ENCODE assay signal across 8 mouse cellular contexts in the genomic region with DNA sequence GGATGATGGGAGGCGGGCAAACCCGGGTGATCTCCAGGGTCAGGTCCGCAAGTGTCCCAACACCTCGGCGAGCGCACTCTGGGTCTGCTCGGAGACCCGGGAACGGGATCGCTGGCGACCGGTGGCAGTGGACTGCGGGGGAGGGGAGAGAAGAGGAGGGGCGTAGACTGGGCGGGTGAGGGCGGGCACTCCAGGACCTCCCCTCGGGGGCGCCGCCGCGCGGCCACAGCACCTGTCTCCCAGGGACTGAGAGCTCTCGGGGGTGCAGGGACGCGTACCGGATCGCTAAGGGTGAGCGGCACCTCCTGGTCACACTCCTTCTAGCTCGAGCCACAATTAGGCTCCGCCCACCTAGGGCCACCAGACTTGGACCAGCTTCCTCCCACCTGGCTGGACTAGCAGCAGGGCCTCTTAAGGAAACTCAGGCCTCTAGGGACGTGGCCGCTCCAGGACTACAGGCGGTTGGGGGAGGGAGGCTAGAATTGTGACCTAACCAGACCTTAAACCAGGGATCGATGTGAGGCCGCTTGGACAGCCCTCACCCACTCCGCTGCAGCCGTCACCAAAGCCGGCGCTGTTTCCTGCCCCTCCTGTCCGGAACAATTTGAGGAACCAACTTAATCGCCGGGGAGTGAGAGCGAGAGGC. TPM values are rescaled to one million over a fixed set of nuclear protein-coding genes. Genes with fewer than 3 reads are reported as not detected.
DNase-seq lines count a peak whose midpoint lies in the region; ATAC-seq and TF ChIP-seq lines count a peak whose summit lies in the region.

Gene Cmtm8, minus strand, starts transcription at position 140 of the 646 bp plus-strand sequence.

- peak within 1 kb of the TSS; percentile 41 for H3K9ac ChIP-seq in embryonic facial prominence, embryonic 15.5 days
- peak within 1 kb of the TSS; percentile 84 for H3K9ac ChIP-seq in heart, embryonic 13.5 days
- H3K9ac ChIP-seq in kidney, embryonic 16.5 days (replicated peaks; ENCODE audit: low read length) = peak within 1 kb of the TSS; percentile 78
- H3K9ac ChIP-seq in liver, postnatal 0 days (replicated peaks) = peak within 1 kb of the TSS; percentile 77
- H3K9ac ChIP-seq in neural tube, embryonic 11.5 days (ENCODE audit: low read length) = peak within 1 kb of the TSS; percentile 63
- peak within 1 kb of the TSS; percentile 69 for H3K9ac ChIP-seq in stomach, postnatal 0 days (ENCODE audit: low read length)

- H3K4me3 ChIP-seq in embryonic facial prominence, embryonic 15.5 days (replicated peaks) = peak within 1 kb of the TSS; percentile 68
- peak within 1 kb of the TSS; percentile 78 for H3K4me3 ChIP-seq in heart, embryonic 13.5 days
- H3K4me3 ChIP-seq in kidney, embryonic 16.5 days (ENCODE audit: low read length) = peak within 1 kb of the TSS; percentile 76
- H3K4me3 ChIP-seq in liver, postnatal 0 days (ENCODE audit: low read depth, low read length) = peak within 1 kb of the TSS; percentile 67
- H3K4me3 ChIP-seq in neural tube, embryonic 11.5 days (ENCODE audit: low read depth, low read length) = peak within 1 kb of the TSS; percentile 62
- H3K4me3 ChIP-seq in stomach, postnatal 0 days (ENCODE audit: low read depth, low read length) = peak within 1 kb of the TSS; percentile 68

- H3K4me1 ChIP-seq in embryonic facial prominence, embryonic 15.5 days = peaks cover 18% of the 10 kb centered on the region; the same call in 1 of the 2 replicates
- peaks cover 11% of the 10 kb centered on the region for H3K4me1 ChIP-seq in heart, embryonic 13.5 days
- H3K4me1 ChIP-seq in kidney, embryonic 16.5 days (ENCODE audit: insufficient read depth, low read length) = peaks cover 9% of the 10 kb centered on the region
- H3K4me1 ChIP-seq in liver, postnatal 0 days (ENCODE audit: insufficient read depth) = peaks cover 4% of the 10 kb centered on the region
- H3K4me1 ChIP-seq in neural tube, embryonic 11.5 days (ENCODE audit: control insufficient read depth, insufficient read depth, low read length) = no peaks in the 10 kb centered on the region
- no peaks in the 10 kb centered on the region for H3K4me1 ChIP-seq in stomach, postnatal 0 days (replicated peaks; ENCODE audit: control insufficient read depth, insufficient read depth)

- peak; percentile 50 for TF ChIP-seq CTCF in liver, postnatal 0 days (IDR thresholded peaks at IDR 0.05; ENCODE audit: low read depth)
- peak; percentile 55 for TF ChIP-seq CTCF in stomach, postnatal 0 days (IDR thresholded peaks at IDR 0.05; ENCODE audit: low read depth)

- H3K27ac ChIP-seq in embryonic facial prominence, embryonic 15.5 days (replicated peaks) = no peak within 1 kb of the TSS
- no peak within 1 kb of the TSS for H3K27ac ChIP-seq in heart, embryonic 13.5 days (replicated peaks)
- peak within 1 kb of the TSS; percentile 72 for H3K27ac ChIP-seq in kidney, embryonic 16.5 days (ENCODE audit: low read length)
- H3K27ac ChIP-seq in liver, postnatal 0 days (ENCODE audit: low read depth) = peak within 1 kb of the TSS; percentile 93
- no peak within 1 kb of the TSS for H3K27ac ChIP-seq in neural tube, embryonic 11.5 days (ENCODE audit: low read depth, low read length)
- H3K27ac ChIP-seq in stomach, postnatal 0 days (replicated peaks) = peak within 1 kb of the TSS; percentile 84

- DNase-seq in CD4-positive helper T cell, adult 2 months (ENCODE audit: low read depth, low spot score) = peak; percentile 29
- DNase-seq in adrenal gland, postnatal 36 days = peak; percentile 65 to 83
- DNase-seq in liver, postnatal 0 days = peak; percentile 87
- peak; percentile 64 for DNase-seq in neural tube, embryonic 11.5 days (ENCODE audit: low spot score)
- peak; percentile 93 for DNase-seq in stomach, postnatal 0 days (ENCODE audit: low spot score)

- WGBS in embryonic facial prominence, embryonic 15.5 days = under 1% methylated on average over 38 of the region's 43 CpGs
- WGBS in heart, embryonic 13.5 days = under 1% methylated on average over 41 of the region's 43 CpGs
- under 1% methylated on average over 33 of the region's 43 CpGs for WGBS in kidney, embryonic 16.5 days
- under 1% methylated on average over 34 of the region's 43 CpGs for WGBS in liver, postnatal 0 days (ENCODE audit: insufficient replicate concordance)
- WGBS in neural tube, embryonic 11.5 days = under 1% methylated on average over 33 of the region's 43 CpGs
- WGBS in stomach, postnatal 0 days = under 1% methylated on average over 34 of the region's 43 CpGs

- H3K4me2 ChIP-seq in embryonic facial prominence, embryonic 15.5 days (replicated peaks) = peak within 1 kb of the TSS; percentile 99
- peak within 1 kb of the TSS; percentile 97 for H3K4me2 ChIP-seq in heart, embryonic 13.5 days
- peak within 1 kb of the TSS; percentile 88 for H3K4me2 ChIP-seq in kidney, embryonic 16.5 days (replicated peaks; ENCODE audit: low read depth, low read length)
- H3K4me2 ChIP-seq in liver, postnatal 0 days (ENCODE audit: low read depth, low read length) = peak within 1 kb of the TSS; percentile 76
- peak within 1 kb of the TSS; percentile 98 for H3K4me2 ChIP-seq in neural tube, embryonic 11.5 days (ENCODE audit: low read depth)
- H3K4me2 ChIP-seq in stomach, postnatal 0 days (replicated peaks; ENCODE audit: low read depth) = peak within 1 kb of the TSS; percentile 100

- peaks cover 14% of the 10 kb centered on the region; the same call in 1 of the 2 replicates for H3K27me3 ChIP-seq in embryonic facial prominence, embryonic 15.5 days
- 0 out of 2 replicates have a peak, but pooled peaks cover 10% of the 10 kb centered on the region for H3K27me3 ChIP-seq in heart, embryonic 13.5 days (replicated peaks)
- H3K27me3 ChIP-seq in kidney, embryonic 16.5 days (ENCODE audit: insufficient read depth, low read length) = no peaks in the 10 kb centered on the region
- no peaks in the 10 kb centered on the region for H3K27me3 ChIP-seq in liver, postnatal 0 days (ENCODE audit: insufficient read depth, low read length)
- peaks cover 6% of the 10 kb centered on the region; the same call in 1 of the 2 replicates for H3K27me3 ChIP-seq in neural tube, embryonic 11.5 days (ENCODE audit: control insufficient read depth, insufficient read depth, low read length)
- H3K27me3 ChIP-seq in stomach, postnatal 0 days (ENCODE audit: control insufficient read depth, insufficient read depth, low read length) = no peaks in the 10 kb centered on the region

- peak; percentile 83 for ATAC-seq in embryonic facial prominence, embryonic 15.5 days (ENCODE audit: insufficient number of reproducible peaks, low FRiP score, low TSS enrichment, low read depth)
- peak; percentile 75 for ATAC-seq in heart, embryonic 13.5 days (ENCODE audit: extremely low read depth, insufficient number of reproducible peaks, low FRiP score, low TSS enrichment)
- peak; percentile 96 for ATAC-seq in kidney, embryonic 16.5 days (ENCODE audit: low FRiP score, low TSS enrichment)
- peak; percentile 87 for ATAC-seq in liver, postnatal 0 days
- peak; percentile 87 for ATAC-seq in neural tube, embryonic 11.5 days (ENCODE audit: insufficient read depth, low FRiP score, low TSS enrichment)
- ATAC-seq in stomach, postnatal 0 days (ENCODE audit: low FRiP score, low TSS enrichment) = peak; percentile 92

- no peak; the same call in 1 of the 2 replicates for TF ChIP-seq EP300 in liver, postnatal 0 days (IDR thresholded peaks at IDR 0.05; ENCODE audit: low read depth)
- no peak for TF ChIP-seq EP300 in stomach, postnatal 0 days (optimal IDR thresholded peaks at IDR 0.05)

- H3K36me3 ChIP-seq in embryonic facial prominence, embryonic 15.5 days = no peaks in the 10 kb centered on the region
- no peaks in the 10 kb centered on the region for H3K36me3 ChIP-seq in heart, embryonic 13.5 days
- no peaks in the 10 kb centered on the region for H3K36me3 ChIP-seq in kidney, embryonic 16.5 days (ENCODE audit: insufficient read depth, low read length)
- H3K36me3 ChIP-seq in liver, postnatal 0 days (replicated peaks; ENCODE audit: insufficient read depth, low read length) = no peaks in the 10 kb centered on the region
- H3K36me3 ChIP-seq in neural tube, embryonic 11.5 days (ENCODE audit: control insufficient read depth, insufficient read depth, low read length) = no peaks in the 10 kb centered on the region
- H3K36me3 ChIP-seq in stomach, postnatal 0 days (ENCODE audit: control insufficient read depth, insufficient read depth, low read length) = no peaks in the 10 kb centered on the region

- H3K9me3 ChIP-seq in embryonic facial prominence, embryonic 15.5 days (replicated peaks) = no peaks in the 10 kb centered on the region
- H3K9me3 ChIP-seq in heart, embryonic 13.5 days = no peaks in the 10 kb centered on the region
- H3K9me3 ChIP-seq in kidney, embryonic 16.5 days (ENCODE audit: low read length) = no peaks in the 10 kb centered on the region
- H3K9me3 ChIP-seq in liver, postnatal 0 days (ENCODE audit: low read length) = no peaks in the 10 kb centered on the region
- H3K9me3 ChIP-seq in neural tube, embryonic 11.5 days (ENCODE audit: control insufficient read depth, low read length) = no peaks in the 10 kb centered on the region
- H3K9me3 ChIP-seq in stomach, postnatal 0 days (ENCODE audit: control insufficient read depth, low read length) = no peaks in the 10 kb centered on the region

RNA-seq across cellular contexts. Expression of gene Cmtm8, which starts in this region (rescaled TPM):
- 1 to 10 TPM; 5.7 to 6.9 TPM for total RNA-seq in adrenal gland, postnatal 36 days (2021)
- 25.2 and 25.3 TPM in 2 replicates for polyA plus RNA-seq in embryonic facial prominence, embryonic 15.5 days (2015; fragmentation: Nextera tagmentation; extraction: Ambion mirVana)
- 14.3 and 16.4 TPM in 2 replicates for polyA plus RNA-seq in heart, embryonic 13.5 days (2015; fragmentation: Nextera tagmentation; extraction: Ambion mirVana)
- polyA plus RNA-seq in kidney, embryonic 16.5 days (2015; fragmentation: Nextera tagmentation; extraction: Ambion mirVana) = 39.6 and 42.2 TPM in 2 replicates
- 109 and 110 TPM in 2 replicates for polyA plus RNA-seq in liver, postnatal 0 days (2015; fragmentation: Nextera tagmentation; extraction: Ambion mirVana)
- 15.2 and 20.4 TPM in 2 replicates for polyA plus RNA-seq in neural tube, embryonic 11.5 days (2014; fragmentation: Nextera tagmentation; extraction: Ambion mirVana)
- polyA plus RNA-seq in stomach, postnatal 0 days (2015; fragmentation: Nextera tagmentation; extraction: Ambion mirVana) = 66.5 and 68.0 TPM in 2 replicates

Comparison
In these comparisons a context has a peak if more than half of its experiments do, and no peak if none do; other contexts are left out.
1. DNase-seq: peak in every context shown above with its lines; median percentile 93 in stomach, postnatal 0 days; 87 in liver, postnatal 0 days; 74 in adrenal gland, postnatal 36 days; 64 in neural tube, embryonic 11.5 days; 29 in CD4-positive helper T cell, adult 2 months.
2. H3K27ac ChIP-seq: peak in kidney, embryonic 16.5 days (single experiment), liver, postnatal 0 days (single experiment) and stomach, postnatal 0 days (single experiment); none in embryonic facial prominence, embryonic 15.5 days (single experiment), heart, embryonic 13.5 days (single experiment) and neural tube, embryonic 11.5 days (single experiment).
3. Peak in every context shown above with its lines, with median percentiles within 50 percentile points of each other: ATAC-seq, H3K4me2 ChIP-seq, H3K4me3 ChIP-seq and H3K9ac ChIP-seq.